Mouse (Mus musculus) Patski (cell line): ENCODE measurements around the gene Ubac2. TPM values are rescaled to one million over a fixed set of nuclear protein-coding genes. Genes with fewer than 3 reads are reported as not detected.
"Not testable (repeated sequence)": the region's sequence is repeated elsewhere in the genome, so short reads cannot be mapped to it uniquely, and the experiment has no call there.

Experiments
- ATAC-seq: fragments of 100-300 bp; one replicate; pipeline ENCODE4 v1.8.0; 2021
- CTCF ChIA-PET: fragments of 350-600 bp; sonication (Branson Sonifier 250); formaldehyde crosslinking; loops from one replicate; lab custom pipeline; 2022; ENCODE audit warnings: inconsistent platforms; lab: Charles Lee
- POLR2A ChIA-PET: fragments of 350-600 bp; sonication (Branson Sonifier 250); formaldehyde crosslinking; loops from one replicate; lab custom pipeline; 2022; ENCODE audit warnings: antibody characterized with exemption, inconsistent platforms; lab: Charles Lee
- DNase-seq: peaks from one replicate; pipeline ENCODE4 v3.0.0-alpha.2; 2011; ENCODE audit warnings: low read depth, low spot score
- H3K27me3 ChIP-seq: fragments of 371-371 bp; one replicate; pipeline ENCODE4 v1.5.1; 2021
- CTCF ChIP-seq: fragments of 100-300 bp; IDR thresholded peaks from one replicate; pipeline ENCODE4 v1.5.1; 2021
- in situ Hi-C: fragments of 300-500 bp; cut with MboI; formaldehyde crosslinking; loops from 3 replicates; pipeline ENCODE4 v1.11.1; 2018; ENCODE audit warnings: low pct_unique_long_range_greater_than_20kb, mixed read lengths
- polyA plus RNA-seq: library from polyadenylated mRNA; unstranded; gene quantifications from one replicate; pipeline ENCODE4 v1.2.3, GENCODE M21; 2021

Ubac2 gene
- polyA plus RNA-seq, 1 experiment from 2014 or later: 46.7 TPM

DNA sequence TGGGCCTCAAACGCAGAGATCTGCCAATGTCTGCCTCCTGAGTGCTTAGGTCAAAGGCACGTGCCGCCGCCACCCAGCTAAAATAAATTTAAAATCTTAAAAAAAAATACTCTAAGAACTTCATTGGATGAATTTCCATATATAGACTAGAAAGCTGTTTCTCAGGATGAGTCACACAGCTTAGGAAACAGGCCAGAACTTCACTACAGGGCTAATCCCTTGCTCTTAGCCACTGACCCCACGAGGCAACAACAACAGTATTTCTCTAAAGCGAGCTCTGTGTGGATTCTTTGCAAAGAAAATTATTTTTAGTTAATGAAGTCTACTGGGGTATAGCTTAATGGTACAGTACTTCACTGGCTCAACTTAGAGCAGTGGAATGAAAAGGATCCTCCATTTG, 183.0 kb downstream of the Ubac2 start:
- in situ Hi-C loops: loop anchor here (5.0 kb wide), 2 partner anchors 129 to 194 kb away; no protein-coding TSS in a partner anchor
- DNase-seq (peak; percentile 64), ATAC-seq (peak; percentile 68)
- POLR2A ChIA-PET: interaction anchor here (0.7 to 1.2 kb wide), 2 partner anchors 133 to 482 kb away, joined by 3 read pairs; no protein-coding TSS in a partner anchor
- TF ChIP-seq CTCF: no peak
- no peaks in the 10 kb centered on the region for H3K27me3 ChIP-seq
- CTCF ChIA-PET: interaction anchor here (0.7 to 5.6 kb wide), 17 partner anchors 8 to 196 kb away, joined by 3 to 51 read pairs (median 4); no protein-coding TSS in a partner anchor

DNA sequence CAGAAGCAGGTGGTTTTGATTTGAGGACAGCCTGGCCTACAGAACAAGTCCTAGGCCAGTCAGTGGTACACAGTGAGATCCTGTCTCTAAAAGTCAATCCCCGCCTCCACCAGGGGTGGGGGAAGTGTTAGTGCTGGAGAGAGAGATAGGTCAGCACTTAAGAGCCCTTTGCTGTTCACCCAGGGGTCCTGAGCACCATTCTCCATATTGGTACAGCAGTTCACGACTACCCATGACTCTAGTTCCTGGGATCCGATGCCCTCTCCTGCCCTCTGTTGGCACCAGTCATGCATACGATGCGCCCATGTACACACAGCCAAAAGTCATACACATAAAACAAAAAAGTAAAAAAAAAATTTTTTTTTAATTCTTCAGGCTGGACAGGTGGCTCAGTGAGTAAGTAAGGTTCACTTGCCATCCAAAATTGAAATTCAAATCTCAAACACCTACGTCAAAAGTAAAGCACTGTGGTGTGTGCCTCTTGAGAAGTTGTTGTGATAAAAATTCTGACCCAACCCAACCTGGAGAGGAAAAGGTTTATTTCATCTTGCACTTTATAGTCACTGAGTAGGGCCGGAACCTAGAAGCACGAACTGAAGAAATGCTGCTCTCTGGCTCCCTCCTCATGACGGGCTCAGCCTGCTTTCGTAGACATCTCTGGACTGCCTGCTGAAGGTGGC, 184.1 kb downstream of the Ubac2 start:
- DNase-seq (no peak), ATAC-seq (no peak)
- TF ChIP-seq CTCF: peak; percentile 26
- POLR2A ChIA-PET: no interaction called here
- CTCF ChIA-PET: interaction anchor here (1.1 to 5.6 kb wide), 6 partner anchors 38 to 140 kb away, joined by 3 to 51 read pairs (median 7); no protein-coding TSS in a partner anchor
- in situ Hi-C loops: loop anchor here (5.0 kb wide), 2 partner anchors 130 to 195 kb away; no protein-coding TSS in a partner anchor
- H3K27me3 ChIP-seq: no peaks in the 10 kb centered on the region

DNA sequence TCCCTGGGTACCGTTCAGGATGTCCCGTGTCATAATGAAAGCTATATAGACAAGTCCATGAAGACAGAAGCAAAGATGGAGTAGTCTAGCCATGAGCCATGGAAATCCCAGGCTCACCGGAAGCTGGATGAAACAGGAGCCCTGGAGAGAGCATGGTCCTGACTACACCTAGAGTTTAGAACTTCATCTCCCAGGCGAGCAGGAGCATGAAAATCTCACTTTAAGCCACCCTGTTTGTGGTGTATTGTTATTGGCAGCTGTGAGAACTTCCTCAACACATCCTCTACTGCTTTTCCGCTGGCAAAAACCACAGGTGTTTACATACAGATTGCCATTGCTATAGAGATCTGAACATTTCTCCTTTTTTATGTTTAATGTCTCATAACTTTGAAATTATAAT, 185.2 kb downstream of the Ubac2 start:
- in situ Hi-C loops: loop anchor here (5.0 kb wide), 2 partner anchors 131 to 196 kb away; no protein-coding TSS in a partner anchor
- no peak for ATAC-seq
- no peaks in the 10 kb centered on the region for H3K27me3 ChIP-seq
- DNase-seq: no peak
- ChIA-PET CTCF (interaction anchor here (1.0 to 5.6 kb wide), 8 partner anchors 13 to 157 kb away, joined by 3 to 51 read pairs (median 4); no protein-coding TSS in a partner anchor), POLR2A (no interaction called here)
- no peak for TF ChIP-seq CTCF

DNA sequence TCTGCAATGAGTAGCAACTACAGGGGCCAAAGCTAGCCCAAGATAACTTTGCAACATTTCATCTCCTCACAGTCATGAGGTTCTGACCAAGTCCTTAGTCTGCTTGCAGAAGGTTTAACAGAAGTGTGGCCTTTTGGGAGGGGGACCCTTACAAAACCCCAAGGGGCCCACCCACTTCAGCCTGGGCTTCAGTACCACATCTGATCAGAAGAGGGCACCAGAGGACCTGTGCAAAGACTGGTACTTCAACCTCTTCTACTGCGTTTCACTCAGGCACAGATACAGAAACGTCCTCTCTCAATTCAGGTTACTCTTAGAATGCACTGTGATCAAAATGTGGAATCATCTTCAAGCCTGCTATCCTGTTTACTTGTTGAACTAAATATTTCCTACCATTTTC, 186.1 kb downstream of the Ubac2 start:
- H3K27me3 ChIP-seq: no peaks in the 10 kb centered on the region
- POLR2A ChIA-PET: no interaction called here
- in situ Hi-C loops: loop anchor here (5.0 kb wide), 2 partner anchors 132 to 197 kb away; no protein-coding TSS in a partner anchor
- ATAC-seq: peak; percentile 28
- no peak for DNase-seq
- CTCF ChIA-PET: interaction anchor here (1.0 to 2.8 kb wide), 9 partner anchors 12 to 156 kb away, joined by 3 to 22 read pairs (median 4); no protein-coding TSS in a partner anchor
- peak; percentile 90 for TF ChIP-seq CTCF

DNA sequence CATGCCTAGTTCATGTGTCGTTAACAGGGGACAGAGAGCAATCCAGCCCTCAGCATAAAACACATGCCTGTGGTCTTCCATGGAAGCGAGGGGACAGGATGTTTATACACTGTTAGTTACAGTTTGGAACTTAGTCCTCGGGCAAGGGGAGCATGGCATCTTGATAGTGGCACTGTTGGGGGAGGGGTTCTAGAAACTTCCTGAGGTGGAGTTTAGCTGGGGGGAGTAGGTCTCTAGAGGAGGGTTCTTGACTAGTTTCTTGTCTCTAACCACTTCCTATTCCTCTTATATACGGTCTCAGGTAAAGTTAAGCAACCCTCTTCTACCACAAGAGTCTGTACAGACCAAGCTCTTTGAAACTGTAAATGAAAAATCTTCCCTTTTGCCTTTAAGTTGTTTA, 187.8 kb downstream of the Ubac2 start:
- CTCF ChIA-PET: interaction anchor here (1.1 kb wide), 1 partner anchor 16 kb away, joined by 3 read pairs; no protein-coding TSS in a partner anchor
- ATAC-seq (no peak), DNase-seq (no peak)
- no peak for TF ChIP-seq CTCF
- POLR2A ChIA-PET: no interaction called here
- in situ Hi-C loops: loop anchor here (5.0 kb wide), 1 partner anchor 36 kb away; no protein-coding TSS in a partner anchor
- no peaks in the 10 kb centered on the region for H3K27me3 ChIP-seq

DNA sequence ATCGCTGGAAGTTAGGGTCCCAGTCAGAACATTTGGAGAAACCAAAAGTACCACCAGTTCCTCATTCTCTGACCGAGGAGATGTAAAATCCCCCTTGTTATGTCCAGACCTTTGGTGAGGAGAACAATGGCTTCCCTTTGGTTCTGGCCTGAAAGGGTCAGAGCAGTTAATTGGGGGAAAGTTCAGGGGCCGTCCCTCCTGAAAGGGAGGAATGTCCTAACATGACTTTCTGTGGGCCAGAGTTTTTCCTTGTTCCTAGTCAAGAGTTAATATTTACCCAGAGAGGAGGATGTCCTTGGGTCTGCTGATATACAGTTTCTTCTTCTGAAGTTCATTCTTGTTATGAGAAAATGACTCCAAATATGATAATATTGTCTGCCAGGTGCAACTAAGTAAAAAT, 189.6 kb downstream of the Ubac2 start:
- DNase-seq, H3K27me3 ChIP-seq, CTCF ChIA-PET, ATAC-seq: not testable (repeated sequence)
- POLR2A ChIA-PET: interaction anchor here (0.6 kb wide), 1 partner anchor 39 kb away, joined by 3 read pairs; no protein-coding TSS in a partner anchor
- in situ Hi-C loops: loop anchor here (5.0 kb wide), 1 partner anchor 34 kb away; no protein-coding TSS in a partner anchor

DNA sequence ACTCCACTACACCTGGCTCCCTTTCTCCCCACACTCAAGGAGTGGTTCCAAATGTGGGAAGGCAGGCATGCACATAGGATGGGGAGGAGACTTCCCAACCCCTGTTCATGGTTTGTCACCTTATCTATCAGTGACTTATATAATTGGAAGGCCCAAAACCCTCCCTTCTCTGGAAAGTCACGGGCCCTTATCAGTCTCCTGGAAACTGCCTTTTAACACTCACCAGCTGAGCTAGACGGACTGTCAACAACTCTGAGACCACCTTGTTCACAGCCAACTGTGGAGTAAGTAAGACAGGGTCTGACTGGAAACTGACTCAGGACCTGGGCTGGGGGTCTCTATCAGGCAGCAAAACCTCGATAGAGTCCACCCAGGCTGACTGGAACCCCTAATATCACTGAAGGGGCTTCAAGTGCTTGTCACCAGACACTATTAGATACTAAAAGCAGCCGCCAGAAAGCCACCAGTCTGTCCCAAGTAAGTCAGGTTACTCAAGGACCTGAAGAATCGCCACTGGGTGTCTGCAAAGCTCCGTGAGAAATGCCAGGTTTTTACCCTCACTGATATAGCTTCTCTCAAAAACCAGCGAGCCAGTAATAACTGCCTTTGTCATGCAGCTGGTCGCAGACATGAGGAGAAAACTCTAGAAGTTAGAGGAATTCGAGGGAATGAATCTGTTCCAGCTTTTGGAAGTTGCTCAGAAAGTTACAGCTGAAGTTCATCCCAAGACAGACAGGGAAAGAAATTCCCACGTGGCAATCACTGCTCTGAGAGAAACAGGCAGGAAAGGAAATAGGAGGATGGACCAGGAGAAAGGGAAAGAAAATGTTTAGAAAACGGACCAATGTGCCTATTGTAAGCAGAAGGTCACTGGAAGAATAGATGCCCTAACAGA, 190.6 kb downstream of the Ubac2 start:
- no peak for DNase-seq
- ChIA-PET CTCF (interaction anchor here (0.9 to 2.0 kb wide), 4 partner anchors 8 to 61 kb away, joined by 3 to 5 read pairs (median 3); no protein-coding TSS in a partner anchor), POLR2A (no interaction called here)
- ATAC-seq: no peak
- H3K27me3 ChIP-seq: no peaks in the 10 kb centered on the region
- in situ Hi-C loops: loop anchor here (5.0 kb wide), 1 partner anchor 33 kb away; no protein-coding TSS in a partner anchor
- TF ChIP-seq CTCF: no peak

DNA sequence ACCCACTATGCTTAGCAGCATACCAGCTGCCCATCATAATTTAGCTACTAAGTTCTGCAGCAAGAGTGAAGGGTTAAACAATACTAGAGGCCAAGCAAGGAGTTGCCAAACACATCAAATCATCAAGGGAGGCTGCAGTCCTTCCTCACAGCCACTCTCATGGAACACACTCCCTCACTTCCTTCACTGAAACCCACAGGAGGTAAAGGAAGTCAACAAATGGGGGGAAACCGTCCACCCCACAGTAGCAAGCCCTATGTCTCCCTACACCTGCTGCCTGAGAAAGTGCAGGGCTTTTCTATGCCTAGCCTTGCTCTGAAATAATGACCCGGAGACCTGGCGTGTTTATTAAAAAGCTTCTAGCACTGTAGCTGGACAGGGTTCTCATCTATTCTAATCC, 191.5 kb downstream of the Ubac2 start:
- no peaks in the 10 kb centered on the region for H3K27me3 ChIP-seq
- DNase-seq (no peak), ATAC-seq (no peak)
- in situ Hi-C loops: loop anchor here (5.0 kb wide), 1 partner anchor 32 kb away; no protein-coding TSS in a partner anchor
- ChIA-PET POLR2A (interaction anchor here (0.6 kb wide), 1 partner anchor 102 kb away, joined by 5 read pairs; no protein-coding TSS in a partner anchor), CTCF (interaction anchor here (0.9 to 2.0 kb wide), 4 partner anchors 9 to 60 kb away, joined by 3 to 5 read pairs (median 3); no protein-coding TSS in a partner anchor)
- no peak for TF ChIP-seq CTCF

Other genes starting within 250 kb of the Ubac2 start
- 13.7 TPM for gene Dock9, start 80.8 kb upstream of the Ubac2 start, polyA plus RNA-seq
- 0.06 TPM for gene Gpr18, start 37.2 kb downstream of the Ubac2 start, polyA plus RNA-seq
- not detected for gene Gpr183, start 86.6 kb downstream of the Ubac2 start, polyA plus RNA-seq
- gene Timm8a2, start 156.1 kb downstream of the Ubac2 start, polyA plus RNA-seq: not detected
- 181 TPM for gene Tm9sf2, start 228.4 kb downstream of the Ubac2 start, polyA plus RNA-seq